Mouse (Mus musculus) left cerebral cortex, adult 8-10 months (tissue): ENCODE results near the gene Zbtb37. TPM values are rescaled to one million over a fixed set of nuclear protein-coding genes. Genes with fewer than 3 reads are reported as not detected.

Experiments used
- DNase-seq, 2 experiments: peaks; one replicate each; pipeline ENCODE4 v3.0.0; 2022; ENCODE audit warnings: low spot score in 2 of 2
- total RNA-seq, 4 experiments: library from RNA; stranded (reverse); gene quantifications; 2 replicates each; pipeline ENCODE4 v1.2.4; 2022

The Zbtb37 gene
- total RNA-seq, result 10 to 100 TPM; 20.1 to 25.1 (median 21.3) TPM

DNA sequence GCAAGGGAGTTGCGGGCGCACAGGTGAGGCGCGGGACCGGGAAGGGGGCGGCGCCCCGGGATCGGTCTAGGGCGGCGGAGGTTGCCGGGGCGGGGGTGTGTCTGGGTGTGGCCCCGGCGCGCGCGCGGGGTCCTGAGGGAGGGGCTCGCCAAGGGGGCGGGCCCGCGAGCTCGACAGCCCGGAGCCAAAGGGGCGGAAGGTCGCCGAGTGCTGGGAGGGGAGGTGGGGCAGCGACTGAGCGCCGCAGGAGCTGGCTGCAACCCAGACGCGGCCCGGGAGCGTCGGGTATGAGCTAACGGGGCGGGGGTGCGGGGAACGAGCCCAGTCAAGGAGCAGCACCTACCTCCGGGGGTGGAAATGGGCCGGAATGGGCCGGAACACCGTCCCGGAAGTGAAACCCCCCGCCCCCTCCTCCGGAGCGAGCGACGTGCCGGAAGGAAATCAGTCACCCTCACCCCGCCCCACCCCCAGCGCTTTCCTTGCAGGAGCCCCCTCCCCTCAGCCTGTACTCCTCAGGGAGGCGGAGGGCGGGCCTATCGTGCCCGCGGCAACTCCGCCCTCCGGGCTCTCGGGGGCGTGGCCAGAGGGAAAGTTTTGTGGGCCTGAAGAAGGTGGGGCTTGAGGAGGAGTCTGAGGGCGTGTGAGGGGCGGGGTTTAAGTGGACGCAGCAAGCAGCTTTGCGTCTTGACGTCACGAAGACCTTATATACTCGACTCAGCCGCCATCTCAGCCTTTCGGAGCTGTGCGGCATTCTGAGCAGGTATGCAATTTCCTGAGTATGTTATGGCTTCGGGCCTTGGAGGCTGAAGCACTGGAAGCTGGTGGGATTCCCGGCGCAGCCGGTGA is at the start of gene Zbtb37:
Gene Zbtb37 (minus strand): TSS at position 415 of the 846 bp plus-strand sequence.
- peak; percentile 97 to 99 for DNase-seq

GRCm38 (mm10) chr1:161077243-161077642 is 42.6 kb upstream of the Zbtb37 start:
- no peak for DNase-seq

GRCm38 (mm10) chr1:161076238-161076637 is 41.6 kb upstream of the Zbtb37 start:
- DNase-seq, result no peak

GRCm38 (mm10) chr1:161071272-161071620 is 36.6 kb upstream of the Zbtb37 start:
- DNase-seq, result no peak

GRCm38 (mm10) chr1:161070352-161071271 is 36.0 kb upstream of the Zbtb37 start, which contains the start of the genes Dars2 and Cenpl:
TSS of gene Dars2 (minus strand) at chr1:161070658.
TSS of gene Cenpl (plus strand) at chr1:161070713.
- peak; percentile 96 for DNase-seq

GRCm38 (mm10) chr1:161063351-161063750 is 28.7 kb upstream of the Zbtb37 start:
- no peak for DNase-seq

DNA sequence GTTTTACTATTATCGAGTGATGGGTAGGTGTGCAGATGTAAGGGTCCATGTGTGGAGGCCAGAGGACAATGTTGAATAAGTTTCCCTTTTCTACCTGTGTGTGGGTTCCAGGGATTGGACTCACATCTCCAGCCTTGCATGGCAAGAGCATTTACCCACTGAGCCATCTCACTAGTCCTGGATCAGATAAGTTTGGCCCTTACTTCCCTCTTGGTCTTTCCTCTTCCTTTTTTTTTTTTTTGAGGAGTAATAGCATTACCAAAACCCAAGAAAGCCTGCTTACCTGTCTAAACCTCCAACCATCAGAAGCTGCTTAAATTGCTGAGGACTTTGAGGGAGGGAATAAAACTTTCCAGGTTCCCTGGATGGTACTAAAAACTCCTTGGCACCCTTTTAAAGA is 22.5 kb upstream of the Zbtb37 start:
- no peak for DNase-seq

- DNase-seq, result no peak
These were observed 12.3 kb upstream of the Zbtb37 start for GRCm38 (mm10) chr1:161046972-161047371.

DNA sequence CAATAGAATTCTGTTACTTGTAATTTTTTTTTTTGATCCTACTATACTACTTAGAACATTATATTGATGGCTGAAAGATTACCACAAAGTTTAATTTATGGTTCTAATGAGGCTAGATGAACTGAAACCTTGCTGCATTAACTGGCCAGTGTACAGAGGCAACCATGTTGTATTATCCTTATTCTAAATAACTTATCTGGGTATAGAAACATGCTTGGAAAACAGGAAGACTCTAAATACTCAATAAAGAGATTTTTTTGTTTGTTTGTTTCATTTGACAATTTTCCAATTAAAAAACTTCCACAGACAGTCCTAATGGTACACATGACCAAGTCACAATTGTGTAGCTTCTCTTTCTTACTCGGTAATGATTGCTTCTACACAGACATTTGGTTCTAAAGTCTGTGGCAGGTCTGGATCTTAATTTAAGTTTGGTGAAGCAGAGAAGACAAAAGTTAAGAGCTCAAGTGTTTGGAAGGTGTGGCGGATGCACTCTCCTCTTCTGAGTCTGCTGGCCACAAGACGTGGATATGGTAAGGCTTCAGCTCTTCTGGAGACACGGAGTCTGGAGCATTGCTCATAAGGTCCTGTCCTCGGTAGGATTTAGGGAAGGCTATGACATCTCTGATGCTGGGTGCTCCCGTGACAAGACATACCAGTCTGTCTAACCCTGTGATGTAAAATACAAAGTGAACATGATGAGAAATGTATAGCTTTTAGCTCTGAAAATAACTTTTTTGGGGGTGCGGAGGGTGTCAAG is 6.8 kb upstream of the Zbtb37 start:
- DNase-seq, result no peak

GRCm38 (mm10) chr1:161040855-161041254 is 6.2 kb upstream of the Zbtb37 start:
- DNase-seq, result no peak

DNA sequence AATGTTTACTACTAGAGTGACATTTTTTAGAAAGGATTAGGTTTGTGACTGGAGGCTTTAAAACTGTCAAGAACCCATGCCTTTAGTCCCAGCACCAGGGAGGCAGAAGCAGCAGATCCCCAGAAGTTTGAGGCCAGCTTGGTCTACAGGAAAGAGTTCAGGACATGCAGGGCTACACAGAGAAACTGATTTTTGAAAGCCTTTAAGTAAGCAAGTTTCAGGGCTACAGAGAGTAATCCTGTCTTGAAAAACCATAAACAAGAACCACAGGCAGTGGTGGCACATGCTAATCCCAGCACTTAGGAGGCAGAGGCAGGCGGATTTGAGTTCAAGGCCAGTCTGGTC is 5.7 kb upstream of the Zbtb37 start:
- no peak for DNase-seq

- no peak for DNase-seq
These were observed 5.2 kb upstream of the Zbtb37 start for GRCm38 (mm10) chr1:161039741-161040425.

DNA sequence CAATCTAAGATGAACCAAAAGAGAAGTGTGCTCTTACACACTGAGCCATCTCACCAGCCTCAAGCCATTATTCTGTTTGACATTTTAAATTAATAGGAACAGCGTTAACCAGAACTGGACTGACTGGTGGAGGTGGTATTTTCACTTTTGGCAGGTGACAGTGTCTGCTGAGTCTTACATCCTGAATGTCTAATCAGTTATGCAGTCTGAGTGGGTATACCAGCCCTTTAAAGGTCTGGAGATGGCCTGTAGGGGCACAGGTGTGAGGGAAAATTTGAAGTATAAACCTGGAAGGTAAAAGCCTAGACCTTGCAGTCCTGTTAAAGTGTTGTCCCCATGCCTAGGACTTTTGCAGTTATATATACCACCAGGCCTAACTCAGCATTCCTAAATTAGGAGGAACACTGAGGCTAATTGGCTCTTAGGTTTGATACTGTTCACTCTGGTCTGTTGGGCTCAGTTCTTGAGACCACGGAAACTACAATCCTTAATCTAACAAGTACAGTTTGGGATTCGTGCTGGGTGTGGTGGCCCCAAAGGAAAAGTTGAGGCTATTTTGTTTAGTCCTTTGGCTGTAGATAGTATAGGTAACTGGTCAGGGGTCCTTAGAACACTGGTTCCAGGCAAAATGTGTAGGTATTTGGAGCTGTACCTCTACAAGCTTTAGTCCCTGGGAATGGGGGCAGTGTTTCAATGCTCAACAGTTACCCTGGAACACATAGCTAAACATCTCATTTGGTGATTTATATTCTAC is 4.5 kb upstream of the Zbtb37 start:
- no peak for DNase-seq

DNA sequence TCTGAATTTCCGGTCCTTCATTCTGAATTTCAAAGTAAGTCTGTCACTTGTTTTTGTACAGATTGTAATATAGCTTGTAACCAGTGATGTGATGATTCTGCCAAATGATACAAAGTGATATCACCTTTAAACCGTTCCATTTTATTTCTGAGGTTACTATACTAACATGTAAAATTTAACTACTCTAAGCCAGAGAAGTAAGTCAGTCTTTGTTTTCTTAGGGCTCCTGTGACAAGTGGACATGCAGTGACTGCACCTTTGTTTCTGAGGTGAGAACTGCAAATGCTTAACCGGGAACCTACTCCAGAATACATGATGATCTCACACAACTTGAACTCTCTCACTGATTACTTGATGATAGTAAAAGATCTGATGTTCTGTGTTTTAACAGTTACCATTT is 3.4 kb upstream of the Zbtb37 start:
- DNase-seq, result no peak

DNA sequence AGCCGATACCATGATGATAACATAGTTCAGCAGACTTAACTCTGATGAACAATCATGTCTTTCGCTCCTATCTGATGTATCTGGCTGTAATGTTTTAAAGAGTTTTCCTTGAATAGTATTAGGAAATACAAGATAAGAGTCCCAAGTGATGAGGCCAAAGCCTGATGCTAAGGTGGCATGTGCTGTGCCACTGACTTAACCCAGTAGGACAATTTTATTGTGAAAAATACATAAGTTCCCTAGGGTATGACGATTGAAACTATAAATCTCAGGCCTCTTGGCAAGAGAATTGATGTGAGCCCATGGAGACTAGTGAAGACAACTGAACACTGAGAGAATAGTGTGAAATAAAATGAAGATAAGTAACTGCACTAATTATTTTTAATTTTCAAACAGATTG is 3.0 kb upstream of the Zbtb37 start:
- DNase-seq, result no peak

DNA sequence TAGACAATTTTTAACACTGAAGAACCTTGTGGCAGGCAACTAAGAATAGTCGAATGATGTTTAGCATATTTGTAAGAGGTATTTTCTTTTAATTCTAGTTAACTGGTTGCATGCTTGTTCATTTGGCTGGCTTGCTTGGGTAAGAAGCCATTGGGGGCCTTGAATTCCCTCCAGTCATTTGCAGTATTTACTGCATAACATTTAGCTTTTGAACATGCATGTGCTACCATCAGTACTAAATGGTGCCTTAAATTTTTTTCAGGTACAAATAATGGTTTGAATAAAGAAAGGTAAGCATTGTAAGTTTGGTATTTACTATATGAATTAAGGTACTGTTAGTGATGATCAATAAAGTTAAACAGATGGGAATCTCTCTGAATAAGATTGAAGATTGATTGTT is 2.4 kb upstream of the Zbtb37 start:
- DNase-seq, result no peak

GRCm38 (mm10) chr1:161036411-161036841 is 1.8 kb upstream of the Zbtb37 start:
- DNase-seq, result peak in 1 of 2 experiments; percentile 14

DNA sequence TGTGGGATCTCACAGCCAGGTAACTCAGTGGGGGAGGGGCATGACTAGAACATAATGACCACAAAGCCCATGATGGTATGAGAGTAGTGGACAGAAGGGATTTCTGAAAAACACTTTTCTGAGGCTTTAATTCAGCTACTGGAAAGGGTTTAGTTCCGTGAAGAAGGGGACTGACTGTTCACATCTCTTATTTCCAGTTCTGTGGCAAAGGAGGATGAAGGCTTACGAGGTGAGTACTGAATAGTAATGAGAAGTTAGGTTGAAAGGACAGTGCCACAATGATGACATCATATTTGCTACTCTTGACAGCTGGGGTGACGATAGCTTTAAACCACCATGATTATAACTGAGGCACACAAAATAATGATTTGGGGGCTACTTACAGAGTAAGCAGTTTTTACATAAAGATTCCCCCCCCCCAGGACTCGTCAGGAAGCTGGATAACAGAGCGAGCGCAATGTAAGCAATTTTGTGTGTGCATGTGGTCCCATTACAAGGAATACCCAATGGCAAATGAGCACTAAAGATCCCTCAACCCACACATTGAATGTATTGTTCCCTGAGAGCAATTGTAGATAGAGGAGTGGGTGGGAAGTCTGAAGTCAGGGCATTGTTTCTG is 1.2 kb upstream of the Zbtb37 start:
- DNase-seq, result peak in 1 of 2 experiments; percentile 21

DNA sequence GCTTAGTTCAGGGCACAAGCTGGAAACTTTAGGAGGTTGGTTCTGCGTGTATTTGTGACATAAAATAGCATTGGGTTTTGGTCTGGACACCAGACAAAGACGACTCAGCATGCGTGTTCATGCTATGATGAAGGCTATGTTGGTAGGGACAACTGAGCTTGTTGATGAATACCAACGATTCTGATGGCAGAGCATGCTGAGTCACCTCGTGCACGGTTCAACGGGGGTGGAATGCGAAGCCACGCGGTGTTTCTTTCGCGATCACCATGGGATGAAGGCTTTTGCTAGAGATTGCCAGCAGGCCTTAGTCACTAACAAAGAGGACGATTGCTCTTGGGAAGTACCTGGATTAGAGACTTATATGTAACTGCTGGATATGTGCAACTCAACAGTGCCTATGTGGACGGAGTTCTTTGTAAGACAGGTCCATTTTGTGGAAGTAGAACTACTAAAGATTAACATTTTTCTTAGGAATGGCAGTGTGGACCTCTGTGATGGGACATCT is 684 bp upstream of the Zbtb37 start:
- DNase-seq, result no peak
